Mouse (Mus musculus) left cerebral cortex, adult 11 months (tissue): ENCODE measurements around the gene Dbndd1.
"Not testable (repeated sequence)": the region's sequence is repeated elsewhere in the genome, so short reads cannot be mapped to it uniquely, and the experiment has no call there.

Experiments used
- DNase-seq: peaks from one replicate; pipeline ENCODE4 v3.0.0; 2022; ENCODE audit warnings: low spot score

Gene Dbndd1

GRCm38 (mm10) chr8:123514781-123515539 lies at the start of gene Dbndd1:
Gene Dbndd1 (minus strand): TSS chr8:123515463.
- peak; percentile 50 for DNase-seq

GRCm38 (mm10) chr8:123564221-123564620 lies 49.0 kb upstream of the Dbndd1 start:
- DNase-seq: not testable (repeated sequence)

GRCm38 (mm10) chr8:123537641-123538040 lies 22.4 kb upstream of the Dbndd1 start:
- DNase-seq: not testable (repeated sequence)

- no peak for DNase-seq
Measured at GRCm38 (mm10) chr8:123536990-123537380, 21.7 kb upstream of the Dbndd1 start.

- DNase-seq: no peak
Measured at GRCm38 (mm10) chr8:123536242-123536989, 21.2 kb upstream of the Dbndd1 start.

GRCm38 (mm10) chr8:123527720-123528489 lies 12.6 kb upstream of the Dbndd1 start:
- no peak for DNase-seq

- not testable (repeated sequence) for DNase-seq
Measured at GRCm38 (mm10) chr8:123520048-123520447, 4.8 kb upstream of the Dbndd1 start.

- peak; percentile 85 for DNase-seq
Measured at GRCm38 (mm10) chr8:123518667-123519066, 3.4 kb upstream of the Dbndd1 start, which contains the start of gene Gas8. Gene Gas8 (plus strand): TSS chr8:123518834.

GRCm38 (mm10) chr8:123518172-123518571 lies 2.9 kb upstream of the Dbndd1 start:
- no peak for DNase-seq

GRCm38 (mm10) chr8:123516596-123516995 lies 1.3 kb upstream of the Dbndd1 start:
- DNase-seq: no peak

GRCm38 (mm10) chr8:123515540-123515897 lies 256 bp upstream of the Dbndd1 start:
- no peak for DNase-seq

- DNase-seq: no peak
Measured at GRCm38 (mm10) chr8:123514136-123514535, 1.1 kb downstream of the Dbndd1 start.

GRCm38 (mm10) chr8:123510819-123511218 lies 4.4 kb downstream of the Dbndd1 start:
- no peak for DNase-seq

- DNase-seq: no peak
Measured at GRCm38 (mm10) chr8:123507153-123507552, 8.1 kb downstream of the Dbndd1 start.

GRCm38 (mm10) chr8:123505695-123506094 lies 9.6 kb downstream of the Dbndd1 start:
- no peak for DNase-seq

GRCm38 (mm10) chr8:123505267-123505666 lies 10.0 kb downstream of the Dbndd1 start:
- DNase-seq: no peak

- DNase-seq: no peak
Measured at GRCm38 (mm10) chr8:123504591-123505195, 10.6 kb downstream of the Dbndd1 start.

- DNase-seq: no peak
Measured at GRCm38 (mm10) chr8:123503801-123504467, 11.3 kb downstream of the Dbndd1 start.

GRCm38 (mm10) chr8:123502192-123502591 lies 13.1 kb downstream of the Dbndd1 start:
- no peak for DNase-seq

GRCm38 (mm10) chr8:123499556-123499955 lies 15.7 kb downstream of the Dbndd1 start:
- no peak for DNase-seq

- no peak for DNase-seq
Measured at GRCm38 (mm10) chr8:123498963-123499362, 16.3 kb downstream of the Dbndd1 start.
